Mouse (Mus musculus) bone marrow, adult 2 months (tissue): ENCODE data around the gene Grin3a.

Experiments
- CTCF ChIP-seq: fragments of 200-500 bp; IDR thresholded peaks from 2 replicates; pipeline ENCODE4 v1.5.1; 2011; ENCODE audit warnings: low read length, control low read depth; ENCODE audit not compliant: control insufficient read depth, insufficient read depth
- POLR2A ChIP-seq: fragments of 200-500 bp; IDR thresholded peaks from 2 replicates; pipeline ENCODE4 v1.6.1; 2011; ENCODE audit warnings: low read depth, mild to moderate bottlenecking, control low read depth, low read length, borderline replicate concordance; ENCODE audit not compliant: control insufficient read depth

- TF ChIP-seq POLR2A (no peak), CTCF (no peak)
Measured at GRCm38 (mm10) chr4:49691405-49692194, 153.9 kb downstream of the Grin3a start.
